Mouse (Mus musculus): Measurements from ENCODE around the gene Trim2.

Trim2 gene

DNA sequence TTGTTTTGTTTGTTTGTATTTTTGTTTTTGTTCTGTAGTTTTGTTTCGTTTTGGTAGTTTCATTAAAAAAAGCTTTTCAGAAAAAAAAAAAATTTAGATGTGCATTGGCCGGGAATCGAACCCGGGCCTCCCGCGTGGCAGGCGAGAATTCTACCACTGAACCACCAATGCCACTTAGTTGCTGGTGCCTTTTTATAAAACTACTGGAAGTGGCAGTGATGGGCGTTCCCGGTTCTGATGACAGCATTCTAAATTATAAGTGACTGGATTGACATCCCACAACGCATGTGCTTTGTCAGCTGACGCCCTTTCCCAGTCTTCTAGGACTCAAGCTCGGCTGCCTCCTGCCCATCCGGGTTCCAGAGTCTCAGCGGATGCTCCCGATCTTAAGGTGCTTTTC, 77.8 kb downstream of the Trim2 start:
- intact Hi-C loops (cut with DNase I) = no loop called here

DNA sequence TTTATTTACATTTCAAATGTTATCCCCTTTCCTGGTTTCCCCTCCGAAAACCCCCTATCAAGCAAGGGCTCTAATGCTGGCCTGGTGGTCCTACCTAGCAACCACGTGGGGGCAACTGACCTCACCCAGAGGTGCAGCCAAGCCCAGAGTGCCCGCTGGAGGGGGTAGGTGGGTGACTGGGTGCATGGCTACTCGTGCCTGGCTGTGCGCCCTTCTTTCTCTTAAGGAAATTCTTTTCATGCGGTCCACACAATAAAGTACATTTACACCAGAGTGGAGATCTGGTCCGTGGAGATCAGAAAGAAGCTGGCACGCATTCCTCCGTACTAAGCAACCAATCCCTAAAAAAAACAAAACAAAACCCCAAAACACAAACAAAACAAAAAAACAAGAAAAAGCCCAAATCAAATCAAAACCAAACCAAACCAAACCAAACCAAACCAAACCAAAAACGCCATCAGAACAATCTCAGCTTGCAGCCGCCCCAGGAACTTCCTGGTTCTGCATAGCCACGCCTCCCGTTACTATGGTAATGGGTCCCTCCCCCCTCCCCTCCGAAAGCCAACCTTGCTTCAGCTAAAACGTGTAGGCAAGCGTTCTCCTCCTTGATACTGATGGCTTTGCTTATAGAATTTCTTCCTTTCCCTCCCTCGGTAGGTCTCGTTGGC, 78.3 kb downstream of the Trim2 start:
- intact Hi-C loops (cut with DNase I) = no loop called here

DNA sequence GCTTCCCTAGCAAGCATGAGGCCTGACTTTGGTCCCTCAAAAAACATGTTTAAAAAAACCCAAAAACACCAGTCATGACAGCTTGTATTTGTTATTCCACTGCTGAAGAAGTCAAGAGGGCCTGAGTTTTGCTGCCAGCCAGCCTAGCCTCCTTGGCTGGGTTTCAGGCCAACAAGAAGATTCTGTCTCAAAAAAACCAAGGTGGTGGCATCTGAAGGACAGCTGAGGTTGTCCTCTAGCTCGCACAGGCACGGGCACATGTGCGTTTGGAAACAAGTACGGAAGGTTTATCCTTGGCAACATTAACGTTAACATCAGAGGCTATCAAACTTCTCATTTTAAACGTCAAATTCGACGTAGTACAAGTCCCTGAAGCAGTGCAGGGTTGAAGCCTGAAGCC, 79.0 kb downstream of the Trim2 start:
- intact Hi-C loops (cut with DNase I) = no loop called here

DNA sequence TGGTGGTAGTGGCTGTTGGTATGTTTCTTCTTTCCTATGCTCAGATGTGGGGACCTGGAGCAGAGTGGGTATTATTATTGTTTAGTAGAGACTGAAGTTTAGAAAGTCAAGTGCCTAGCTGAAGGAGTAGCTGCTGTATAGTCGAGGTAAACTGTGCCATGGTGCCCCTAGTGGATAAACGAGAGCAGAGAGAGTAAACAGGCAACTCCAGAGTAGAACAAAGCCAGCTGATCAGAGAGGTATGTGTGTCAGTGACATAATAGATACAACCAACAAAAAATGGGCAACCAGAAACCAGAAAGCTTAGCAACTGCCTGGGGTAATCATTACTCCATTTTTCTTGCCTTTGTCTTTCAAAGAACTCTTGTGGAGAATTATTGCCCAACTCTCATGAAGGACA, 81.7 kb downstream of the Trim2 start:
- intact Hi-C loops (cut with DNase I) = loop anchor here (5.0 kb wide), 1 partner anchor 38 kb away; no protein-coding TSS in a partner anchor

DNA sequence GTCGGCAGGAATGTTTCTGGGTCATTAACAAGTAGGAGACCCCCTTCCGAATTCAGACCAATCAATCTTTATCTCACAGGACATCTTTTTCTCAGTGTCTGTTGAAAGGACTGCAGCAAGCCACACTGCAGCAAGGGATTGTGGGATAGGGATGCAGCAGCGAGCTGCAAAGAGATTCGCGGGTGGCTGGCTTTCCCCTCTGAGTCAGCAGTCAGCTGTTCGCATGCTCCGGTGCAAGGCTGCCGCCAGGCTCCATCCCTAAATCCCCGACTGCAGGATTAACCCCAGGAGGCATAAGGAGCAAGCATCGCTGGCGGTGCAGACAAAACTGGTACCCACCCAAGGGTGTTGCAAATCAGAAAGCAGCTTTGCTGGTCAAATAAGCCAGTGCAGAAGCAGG, 85.9 kb downstream of the Trim2 start:
- intact Hi-C loops (cut with DNase I) = loop anchor here (5.0 kb wide), 1 partner anchor 33 kb away; no protein-coding TSS in a partner anchor

DNA sequence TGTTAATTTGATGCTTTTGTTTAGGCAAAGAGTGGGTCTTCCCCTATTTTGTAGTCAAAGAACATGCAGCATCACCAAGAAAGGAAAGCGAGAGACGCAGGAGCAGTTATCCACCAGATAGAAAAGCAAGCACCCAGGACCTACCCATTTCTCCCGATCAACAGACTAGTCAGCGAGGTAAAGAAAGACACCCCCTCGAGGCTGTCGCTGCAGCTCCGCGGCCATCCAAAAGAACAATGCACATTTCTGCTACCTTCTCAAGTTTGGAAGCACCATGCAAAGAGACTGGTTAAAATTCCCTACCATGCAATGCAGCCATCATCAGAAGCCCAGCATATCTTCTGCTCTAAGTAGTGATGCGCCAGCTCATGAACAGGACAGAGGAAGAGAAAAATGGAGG, 86.4 kb downstream of the Trim2 start:
- intact Hi-C loops (cut with DNase I) = loop anchor here (5.0 kb wide), 1 partner anchor 33 kb away; no protein-coding TSS in a partner anchor

DNA sequence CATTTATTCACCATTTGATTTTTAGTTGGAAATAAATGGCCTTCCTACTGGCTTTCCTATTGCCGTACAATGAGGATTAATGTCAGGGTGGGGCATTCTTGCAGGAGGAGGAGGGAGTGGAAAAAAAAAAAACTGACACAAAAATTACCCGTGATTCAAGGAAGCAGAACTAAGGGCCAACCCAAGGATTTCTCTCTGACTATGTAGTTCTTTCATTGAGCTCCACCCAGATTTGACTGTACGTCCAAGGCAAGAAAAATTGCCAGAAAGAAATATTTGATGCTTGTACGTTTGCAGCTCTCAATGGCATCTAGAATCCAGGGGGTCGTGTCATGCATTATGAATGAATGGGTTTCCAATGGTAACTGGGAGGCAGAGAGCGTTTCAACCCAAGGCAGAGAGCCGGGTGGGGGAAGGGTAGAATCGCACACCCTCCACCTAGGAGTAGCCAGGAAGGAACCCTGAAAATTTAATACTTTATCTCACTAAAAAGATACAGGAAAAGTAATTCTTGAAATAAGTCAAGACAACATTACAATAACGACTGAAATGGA, 86.9 kb downstream of the Trim2 start:
- intact Hi-C loops (cut with DNase I) = loop anchor here (5.0 kb wide), 1 partner anchor 32 kb away; no protein-coding TSS in a partner anchor

DNA sequence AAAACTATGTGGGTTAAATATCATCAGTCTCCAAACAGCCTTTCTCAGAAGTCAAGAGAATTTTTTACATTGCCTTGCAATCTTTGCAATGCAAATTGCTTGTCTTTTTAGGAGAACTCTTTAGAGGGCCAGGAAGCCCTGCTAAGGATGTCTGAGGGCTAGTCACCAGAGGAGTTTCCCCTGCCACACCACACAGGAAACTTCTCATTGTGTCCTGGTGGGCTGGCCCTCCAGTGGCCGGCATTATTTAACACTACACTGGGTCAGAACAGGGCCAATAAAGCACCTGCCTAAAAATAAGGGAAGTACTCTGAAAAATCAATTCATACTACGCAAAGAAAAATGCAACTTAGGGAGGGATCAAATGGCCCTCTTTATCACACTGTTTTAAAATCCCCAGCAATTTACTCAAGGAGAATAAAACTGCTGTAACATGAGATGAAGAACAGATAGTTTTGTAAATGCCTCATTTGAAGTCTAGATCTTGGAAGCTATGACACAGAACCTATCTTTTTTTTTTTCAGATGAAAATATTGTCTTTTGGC, 87.4 kb downstream of the Trim2 start:
- intact Hi-C loops (cut with DNase I) = no loop called here

DNA sequence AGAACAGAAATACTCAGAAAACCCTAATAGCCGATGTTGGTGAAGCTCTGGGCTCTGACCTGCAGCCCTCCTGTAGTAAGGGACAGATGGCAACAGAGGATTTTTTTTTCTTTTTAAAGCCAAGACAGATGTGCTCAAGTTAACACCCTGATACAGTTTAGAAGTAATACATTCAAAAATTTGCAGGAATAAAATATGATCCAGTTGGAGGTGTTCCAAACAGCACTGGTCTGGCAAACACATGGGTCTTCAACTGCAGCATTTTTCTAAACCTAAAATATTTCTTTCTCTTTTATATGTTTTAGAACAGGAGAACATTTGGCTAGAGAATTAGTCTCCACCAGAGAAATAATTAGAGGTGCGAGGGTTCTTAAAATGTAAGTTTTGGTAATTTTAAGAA, 88.2 kb downstream of the Trim2 start:
- intact Hi-C loops (cut with DNase I) = no loop called here

DNA sequence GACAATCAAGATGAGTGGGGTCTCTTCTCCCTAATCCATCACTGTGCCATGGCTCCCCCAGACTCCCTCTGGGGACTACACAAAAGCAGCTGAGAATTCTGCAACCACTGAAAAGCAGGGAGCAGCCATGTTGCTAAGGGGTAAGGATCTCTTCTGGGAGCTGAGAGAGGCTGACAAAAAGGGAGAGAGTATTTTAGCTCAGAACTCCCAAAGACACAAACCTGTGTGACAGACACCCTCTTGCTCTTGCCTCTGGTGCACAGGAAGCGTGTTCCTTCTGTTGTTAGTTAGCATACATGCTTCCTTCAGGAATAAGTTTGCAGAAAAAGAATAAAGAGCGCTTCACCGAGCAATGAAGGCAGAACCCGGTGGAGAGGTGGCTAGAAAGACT, 88.7 kb downstream of the Trim2 start:
- intact Hi-C loops (cut with DNase I) = no loop called here

DNA sequence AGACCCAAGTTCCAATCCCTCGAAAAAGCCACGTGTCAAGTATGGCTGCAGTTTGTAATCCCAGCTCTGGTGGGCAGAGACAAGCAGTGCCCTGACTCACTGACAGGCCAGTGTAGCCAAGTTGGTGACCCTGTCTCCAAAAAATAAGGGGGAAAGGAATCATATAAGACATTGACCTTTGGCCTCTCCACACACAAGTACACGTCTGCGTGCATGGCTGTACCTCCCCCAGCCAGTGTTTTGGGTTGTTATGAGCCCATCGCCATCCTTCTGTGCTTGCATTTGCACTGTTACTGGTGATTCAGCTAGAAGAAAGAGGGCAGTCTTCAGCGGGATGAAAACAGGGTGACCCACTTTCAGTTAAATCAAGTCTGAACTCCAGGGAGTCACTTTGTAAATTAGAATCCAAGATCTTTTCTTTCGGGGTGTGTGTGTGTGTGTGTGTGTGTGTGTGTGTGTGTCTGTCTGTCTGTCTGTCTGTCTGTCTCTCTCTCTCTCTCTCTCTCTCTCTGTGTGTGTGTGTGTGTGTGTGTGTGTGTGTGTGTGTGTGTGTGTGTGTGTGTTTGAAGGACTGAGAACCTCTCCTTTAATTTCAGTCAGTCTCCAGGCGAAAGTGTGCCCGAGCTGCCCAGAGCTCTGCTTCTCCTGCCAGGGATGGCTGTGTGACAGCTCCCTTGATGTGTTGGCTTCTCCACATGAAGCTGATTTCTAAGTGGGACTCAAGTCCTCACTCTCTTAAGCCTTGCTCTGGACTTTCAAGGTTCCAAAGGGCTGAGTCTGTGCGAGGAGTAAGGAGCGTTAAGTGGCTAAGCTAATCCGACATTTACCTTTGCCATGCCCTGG, 89.3 kb downstream of the Trim2 start:
- intact Hi-C loops (cut with DNase I) = no loop called here

DNA sequence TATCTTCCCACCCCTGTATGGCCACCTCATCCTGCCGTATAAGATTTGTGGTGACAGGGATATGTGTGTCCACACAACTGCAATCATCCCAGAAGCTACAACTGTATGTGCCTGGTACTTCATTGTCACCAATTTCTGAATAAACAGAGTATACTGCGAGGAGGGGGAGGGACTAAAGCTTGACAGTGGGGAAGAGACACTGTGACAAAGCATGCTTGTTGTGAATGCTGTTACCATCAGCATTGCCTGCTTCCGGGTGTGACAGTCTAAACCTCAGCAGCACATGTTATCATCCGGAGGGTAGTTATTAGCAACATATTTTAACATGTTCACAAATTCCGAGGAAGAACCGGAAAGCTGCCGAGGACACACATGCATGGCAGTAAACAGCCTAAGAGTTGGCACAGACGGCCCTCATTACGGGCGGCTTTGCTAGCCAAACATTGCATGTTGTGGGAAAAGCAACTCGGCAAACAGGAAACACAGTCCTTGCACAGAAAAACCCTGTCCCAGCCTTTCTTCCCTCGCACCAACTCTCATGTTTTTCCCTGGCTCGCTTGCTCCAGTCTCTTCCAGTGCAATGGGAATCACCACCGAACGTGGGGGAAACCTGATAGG, 90.8 kb downstream of the Trim2 start:
- intact Hi-C loops (cut with DNase I) = no loop called here

DNA sequence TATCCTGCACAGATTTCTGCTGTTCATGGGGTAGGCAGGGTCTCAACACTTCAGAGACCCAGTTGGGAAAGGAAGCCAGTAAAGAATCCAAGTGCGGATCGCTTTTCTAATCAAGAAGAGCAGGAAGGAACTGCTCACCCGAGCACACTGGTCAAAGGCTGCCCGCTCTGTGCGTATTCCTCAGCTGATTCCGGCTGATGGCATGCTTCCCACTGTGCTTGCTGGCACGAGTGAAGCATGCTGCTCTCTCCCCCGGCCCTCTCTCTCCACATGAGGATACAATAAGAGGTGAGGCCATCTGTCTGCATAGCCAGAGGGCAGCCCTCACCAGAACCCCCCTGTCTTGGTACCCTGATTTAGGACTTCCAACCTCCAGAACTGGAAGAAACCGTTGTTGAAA, 91.4 kb downstream of the Trim2 start:
- intact Hi-C loops (cut with DNase I) = no loop called here

DNA sequence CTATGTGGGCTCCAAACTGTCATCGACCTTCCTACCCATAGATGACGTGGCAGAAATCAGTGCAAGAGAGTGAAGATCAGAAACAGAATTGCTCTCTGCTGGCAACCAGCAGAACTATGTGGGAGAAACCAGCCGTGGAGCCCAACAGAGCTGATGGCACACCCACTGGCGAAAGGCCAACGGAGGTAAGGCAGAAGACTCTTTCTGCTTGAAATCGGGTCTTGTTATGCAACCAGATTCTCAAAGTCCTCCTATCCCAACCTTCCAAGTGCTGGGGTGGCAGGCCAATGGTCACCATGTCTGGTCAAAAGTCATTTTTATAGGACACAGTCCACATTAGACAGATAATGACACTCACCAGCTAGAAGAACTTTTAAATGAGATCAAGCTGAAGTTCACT, 92.2 kb downstream of the Trim2 start:
- intact Hi-C loops (cut with DNase I) = no loop called here

DNA sequence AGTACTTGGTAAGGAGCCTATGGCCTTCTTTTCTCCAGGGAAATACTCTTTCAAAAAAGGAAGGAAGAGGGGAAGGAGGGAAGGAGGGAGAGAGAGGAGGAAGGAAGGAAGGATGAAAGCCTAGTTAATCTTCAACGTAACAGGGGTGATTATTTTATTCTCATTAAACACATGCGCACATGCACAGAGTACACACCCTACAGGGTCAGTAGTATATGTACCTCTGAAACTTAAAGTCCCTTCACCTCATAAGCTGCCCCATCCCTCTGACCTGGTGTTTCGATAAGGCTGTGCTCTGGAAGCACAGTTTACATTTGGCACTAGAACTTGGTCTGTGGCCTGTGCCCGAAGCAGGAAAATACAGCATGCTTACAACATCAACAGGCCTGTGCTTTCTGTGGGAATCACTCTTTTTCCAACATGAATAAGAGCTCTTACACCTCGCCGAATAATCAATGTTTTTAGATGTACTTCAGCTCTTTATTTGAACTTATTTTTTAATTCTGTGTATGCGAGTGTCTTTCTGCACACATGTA, 95.3 kb downstream of the Trim2 start:
- intact Hi-C loops (cut with DNase I) = no loop called here

DNA sequence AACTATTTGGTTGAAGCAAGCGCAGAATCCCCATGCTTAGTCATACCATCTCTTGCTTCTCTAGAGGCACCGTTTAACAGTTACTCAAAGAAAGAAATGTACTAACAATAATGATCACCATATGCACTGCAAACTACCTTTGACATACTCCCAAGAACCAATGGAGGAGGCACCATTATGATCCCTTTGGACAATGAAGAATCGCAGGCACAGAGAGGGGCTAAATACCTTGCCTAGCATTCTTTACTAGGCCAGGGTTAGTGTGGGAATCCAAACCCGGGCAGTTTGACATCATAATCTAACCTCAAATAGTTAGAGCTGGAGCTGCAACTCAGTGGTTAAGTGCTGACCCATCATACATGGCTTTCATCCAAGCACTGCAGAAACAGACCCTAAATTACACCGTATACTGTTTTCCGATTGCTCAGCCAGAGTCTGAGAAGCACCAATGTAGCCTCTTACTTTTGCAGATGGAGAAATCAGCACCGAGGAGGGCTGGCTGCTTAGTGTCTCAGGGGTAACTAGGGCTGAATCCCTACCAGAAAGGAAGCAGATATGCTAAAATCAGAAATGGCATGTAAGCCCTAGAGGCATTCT, 97.7 kb downstream of the Trim2 start:
- intact Hi-C loops (cut with DNase I) = no loop called here

DNA sequence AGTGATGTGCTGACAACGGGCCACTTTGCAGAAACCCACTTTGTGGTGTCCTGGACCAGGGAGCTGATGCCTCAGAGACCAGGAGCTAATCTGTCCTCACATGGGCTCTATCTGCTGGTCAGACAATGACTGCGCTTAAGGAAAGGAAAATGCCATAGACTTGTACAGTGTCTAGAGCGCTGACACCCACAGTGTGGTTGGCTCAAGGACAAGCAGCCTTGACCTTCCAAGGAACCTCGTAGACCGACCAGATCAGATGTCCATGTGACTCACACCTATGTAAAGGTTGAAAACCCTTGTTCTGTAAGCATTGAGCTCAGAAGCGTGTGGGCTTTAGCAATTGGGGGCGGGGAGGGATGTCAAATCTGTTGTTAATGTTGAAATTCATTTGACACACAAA, 98.2 kb downstream of the Trim2 start:
- intact Hi-C loops (cut with DNase I) = no loop called here

DNA sequence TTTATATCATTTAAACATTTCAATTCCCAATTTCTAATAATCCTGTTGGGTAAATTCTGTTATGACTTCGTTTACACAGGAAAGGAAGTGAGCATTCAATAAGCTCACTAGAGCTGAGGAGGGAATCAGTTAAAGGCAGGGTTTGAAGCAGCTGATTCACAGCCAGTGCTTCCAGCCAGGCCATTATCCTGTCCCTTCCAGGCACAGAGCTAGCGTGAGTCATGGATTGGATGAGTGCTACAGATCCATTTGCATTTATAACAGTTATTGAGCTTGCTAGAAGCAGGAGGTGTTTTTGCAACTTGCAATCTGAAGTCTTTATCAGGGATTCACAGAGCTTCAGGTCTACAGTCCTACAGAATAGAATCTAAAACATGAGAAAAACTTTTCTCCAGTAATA, 99.3 kb downstream of the Trim2 start:
- intact Hi-C loops (cut with DNase I) = no loop called here

DNA sequence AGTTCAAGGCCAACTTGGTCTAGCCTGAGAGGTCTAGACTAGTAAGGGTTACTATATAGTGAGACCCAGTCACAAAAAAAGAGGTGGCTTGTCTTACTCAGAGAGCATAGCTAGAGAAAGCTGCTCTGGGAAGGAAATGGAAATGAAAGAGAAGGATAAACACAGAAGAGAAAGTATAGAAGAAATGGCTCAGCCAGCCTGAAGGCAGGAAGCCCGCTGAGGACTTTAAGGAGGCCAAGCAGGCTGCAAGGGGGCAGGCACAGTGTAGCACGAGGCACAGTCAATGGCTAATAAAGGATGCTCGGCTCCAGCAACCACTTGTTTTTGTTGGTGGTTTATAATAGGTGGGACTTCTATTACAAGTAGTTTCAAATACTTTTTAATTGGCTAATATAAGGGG, 100.6 kb downstream of the Trim2 start:
- intact Hi-C loops (cut with DNase I) = no loop called here

DNA sequence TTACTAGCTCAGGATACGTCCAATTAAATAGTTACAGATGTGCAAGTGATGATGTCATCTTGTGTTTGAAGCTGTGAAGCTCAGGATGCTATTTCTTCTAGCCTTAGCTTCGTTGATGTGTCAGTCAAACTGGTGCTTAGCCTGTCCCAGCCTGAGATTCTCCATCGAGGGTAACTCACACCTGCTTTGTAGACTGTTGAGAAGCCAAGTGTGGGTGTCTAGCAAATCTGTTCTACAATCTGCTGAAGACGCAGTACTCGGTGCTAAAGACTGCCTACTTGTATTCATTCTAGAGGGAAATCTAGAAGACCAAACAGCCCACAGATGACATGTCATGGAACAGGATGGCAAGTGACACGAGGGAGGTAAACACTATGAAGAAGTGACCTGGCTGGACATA, 101.0 kb downstream of the Trim2 start:
- intact Hi-C loops (cut with DNase I) = no loop called here

DNA sequence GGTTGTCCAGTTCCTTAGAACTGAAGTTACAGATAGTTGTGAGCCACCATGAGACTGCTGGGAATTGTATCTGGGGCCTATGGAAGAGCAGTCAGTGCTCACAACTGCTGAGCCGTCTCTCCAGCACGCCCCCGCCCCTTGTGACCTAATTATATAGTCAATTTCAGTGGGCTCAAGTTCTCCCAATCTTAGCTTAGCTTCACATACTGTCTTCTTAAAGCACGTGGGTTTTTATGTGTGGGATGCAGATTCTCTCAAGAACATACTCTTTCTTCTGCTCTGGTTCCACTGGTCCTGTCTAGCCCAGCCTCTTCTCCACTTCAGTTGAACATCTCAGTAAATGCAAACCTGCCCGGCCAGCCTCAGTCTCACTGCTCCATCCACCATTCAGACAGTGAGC, 102.0 kb downstream of the Trim2 start:
- intact Hi-C loops (cut with DNase I) = no loop called here

Data from adrenal gland (tissue).